Mouse (Mus musculus): ENCODE results near the gene Tmcc2.
A peak's percentile ranks its signal among the peaks of the same experiment; 100 is the strongest.

Tmcc2 gene

GRCm38 (mm10) chr1:132338027-132338660 lies 52.9 kb downstream of the Tmcc2 start:
- peak; percentile 68 to 90 for DNase-seq

- DNase-seq, result no peak
Measured at GRCm38 (mm10) chr1:132336921-132337320, 54.2 kb downstream of the Tmcc2 start.

GRCm38 (mm10) chr1:132335378-132335965 lies 55.6 kb downstream of the Tmcc2 start:
- peak; percentile 82 to 88 for DNase-seq

GRCm38 (mm10) chr1:132334178-132334801 lies 56.8 kb downstream of the Tmcc2 start:
- DNase-seq, result no peak

- DNase-seq, result peak; percentile 95 to 96
Measured at GRCm38 (mm10) chr1:132333675-132334141, 57.4 kb downstream of the Tmcc2 start.

GRCm38 (mm10) chr1:132333201-132333600 lies 57.9 kb downstream of the Tmcc2 start:
- no peak for DNase-seq

- DNase-seq, result peak in 1 of 2 experiments; percentile 62
Measured at GRCm38 (mm10) chr1:132331283-132331682, 59.8 kb downstream of the Tmcc2 start.

GRCm38 (mm10) chr1:132330397-132330796 lies 60.7 kb downstream of the Tmcc2 start:
- DNase-seq, result peak in 1 of 2 experiments; percentile 64

GRCm38 (mm10) chr1:132329656-132330055 lies 61.4 kb downstream of the Tmcc2 start:
- no peak for DNase-seq

GRCm38 (mm10) chr1:132328565-132328964 lies 62.5 kb downstream of the Tmcc2 start:
- DNase-seq, result peak; percentile 64 to 79

GRCm38 (mm10) chr1:132327477-132327876 lies 63.6 kb downstream of the Tmcc2 start:
- no peak for DNase-seq

- DNase-seq, result peak; percentile 72 to 81
Measured at GRCm38 (mm10) chr1:132326777-132327176, 64.3 kb downstream of the Tmcc2 start.

GRCm38 (mm10) chr1:132322711-132323542 lies 68.2 kb downstream of the Tmcc2 start:
- DNase-seq, result peak; percentile 50 to 71

- DNase-seq, result no peak
Measured at GRCm38 (mm10) chr1:132321821-132322580, 69.1 kb downstream of the Tmcc2 start.

- DNase-seq, result peak; percentile 96
Measured at GRCm38 (mm10) chr1:132319242-132319641, 71.8 kb downstream of the Tmcc2 start.

- DNase-seq, result no peak
Measured at GRCm38 (mm10) chr1:132317894-132318863, 72.9 kb downstream of the Tmcc2 start.

- peak; percentile 64 to 73 for DNase-seq
Measured at GRCm38 (mm10) chr1:132317413-132317812, 73.7 kb downstream of the Tmcc2 start.

- no peak for DNase-seq
Measured at GRCm38 (mm10) chr1:132316625-132316994, 74.5 kb downstream of the Tmcc2 start.

GRCm38 (mm10) chr1:132315889-132316624 lies 75.0 kb downstream of the Tmcc2 start, which contains the start of gene Nuak2:
Gene Nuak2, plus strand, starts transcription at chr1:132316126.
- peak; percentile 97 to 99 for DNase-seq

- DNase-seq, result peak; percentile 85 to 89
Measured at GRCm38 (mm10) chr1:132312703-132313102, 78.4 kb downstream of the Tmcc2 start.

All from kidney, postnatal 25 days (tissue).